Mouse (Mus musculus) gastrocnemius, adult 2 months (tissue): ENCODE data around the gene Cask. TPM values are rescaled to one million over a fixed set of nuclear protein-coding genes. Genes with fewer than 3 reads are reported as not detected.

ENCODE experiments used
- DNase-seq: peaks from one replicate; pipeline ENCODE4 v3.0.0; 2022
- H3K27ac ChIP-seq: fragments of 200-600 bp; 2 replicates; pipeline ENCODE4 v1.8.1; 2022; ENCODE audit warnings: mild to moderate bottlenecking
- H3K4me3 ChIP-seq: fragments of 200-600 bp; 2 replicates; pipeline ENCODE4 v1.8.1; 2022; ENCODE audit warnings: mild to moderate bottlenecking, moderate library complexity
- CTCF ChIP-seq: fragments of 200-600 bp; IDR thresholded peaks from 2 replicates; pipeline ENCODE4 v1.8.1; 2022; ENCODE audit warnings: antibody characterized with exemption, mild to moderate bottlenecking, moderate library complexity
- intact Hi-C: fragments of 180-260 bp; cut with DNase I; formaldehyde crosslinking; loops from one replicate; pipeline ENCODE4 v1.15.1; 2025
- total RNA-seq, 2 experiments: library from RNA; stranded (reverse); gene quantifications; 2 replicates each; pipeline ENCODE4 v1.2.3; 2021

Cask gene
- total RNA-seq, 2 experiments from 2014 or later: 11.0 to 14.7 TPM

- DNase-seq: no peak
- no peak overlapping the region for H3K4me3 ChIP-seq
- intact Hi-C loops: no loop called here
- no peak overlapping the region for H3K27ac ChIP-seq
- no peak for TF ChIP-seq CTCF
These were observed 243.4 kb downstream of the Cask start for GRCm38 (mm10) chrX:13607752-13608151.

DNA sequence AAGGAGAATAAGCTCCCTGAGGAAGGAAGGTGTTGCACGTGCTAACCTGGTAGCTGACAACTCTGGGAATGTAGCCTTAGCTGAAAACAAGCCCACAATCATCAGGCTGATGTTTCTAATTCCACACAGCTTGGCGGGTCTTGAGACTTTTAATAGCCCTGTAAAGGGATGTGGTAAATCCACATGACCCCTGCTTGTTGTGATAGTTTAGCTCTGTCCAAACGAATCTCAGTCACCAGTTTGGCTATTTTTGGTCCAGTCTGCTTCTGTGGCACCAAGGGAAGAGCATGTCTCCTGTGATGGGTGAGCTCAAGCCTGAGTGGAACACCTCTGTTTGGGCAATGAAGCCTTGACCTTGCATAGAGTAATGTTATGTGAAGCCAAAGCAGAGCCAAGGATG lies 244.4 kb downstream of the Cask start:
- Histone ChIP-seq H3K27ac (no peak overlapping the region), H3K4me3 (no peak overlapping the region)
- TF ChIP-seq CTCF: no peak
- intact Hi-C loops: no loop called here
- no peak for DNase-seq

DNA sequence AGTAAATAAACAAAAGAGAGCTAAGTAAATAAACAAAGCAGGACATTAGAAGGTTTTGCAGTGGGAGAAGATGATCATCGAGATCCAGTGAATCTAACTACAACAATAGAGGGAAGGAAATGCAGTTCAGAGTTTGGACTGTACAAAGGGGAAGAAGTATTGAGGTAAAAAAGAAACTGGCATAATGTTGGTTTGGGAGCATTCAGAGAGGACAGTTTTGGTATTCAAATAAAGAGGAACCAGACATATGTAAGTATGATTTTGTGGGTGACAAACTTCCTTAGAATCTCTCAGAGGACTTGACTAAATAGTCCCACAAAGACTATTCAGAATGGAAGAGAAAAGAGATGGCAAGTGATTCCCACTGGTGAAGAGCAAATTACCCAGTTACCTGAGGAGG lies 251.2 kb downstream of the Cask start:
- intact Hi-C loops: no loop called here
- H3K27ac ChIP-seq: peak overlapping the region; percentile 48; the same call in 1 of the 2 replicates
- TF ChIP-seq CTCF: no peak
- DNase-seq: no peak
- H3K4me3 ChIP-seq: no peak overlapping the region

DNA sequence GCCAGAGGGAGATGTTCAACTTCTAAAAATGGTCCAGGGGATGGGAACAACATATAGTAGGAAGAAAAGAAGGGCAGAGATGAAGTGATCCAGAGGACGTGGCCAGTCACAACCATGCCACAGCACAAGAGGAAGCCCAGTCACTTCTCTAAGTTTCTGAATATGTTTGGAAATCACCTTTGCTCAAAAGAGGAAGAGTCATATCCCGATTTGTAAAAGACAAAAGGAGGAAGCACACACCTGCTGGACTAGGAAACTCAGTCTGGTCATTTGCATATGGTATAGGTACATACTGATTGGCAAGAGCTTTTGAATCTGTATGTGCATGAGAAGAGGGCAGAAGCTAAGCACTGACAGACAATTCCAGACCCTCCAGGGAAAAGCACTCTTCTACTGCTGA lies 251.8 kb downstream of the Cask start:
- intact Hi-C loops: no loop called here
- H3K4me3 ChIP-seq: no peak overlapping the region
- no peak for TF ChIP-seq CTCF
- no peak for DNase-seq
- H3K27ac ChIP-seq: peak overlapping the region; percentile 48; the same call in 1 of the 2 replicates

GRCm38 (mm10) chrX:13577647-13578046 lies 273.5 kb downstream of the Cask start:
- DNase-seq: no peak
- intact Hi-C loops: loop anchor here (10.0 kb wide), 1 partner anchor 77 kb away; no protein-coding TSS in a partner anchor
- Histone ChIP-seq H3K27ac (no peak overlapping the region), H3K4me3 (no peak overlapping the region)
- TF ChIP-seq CTCF: no peak

DNA sequence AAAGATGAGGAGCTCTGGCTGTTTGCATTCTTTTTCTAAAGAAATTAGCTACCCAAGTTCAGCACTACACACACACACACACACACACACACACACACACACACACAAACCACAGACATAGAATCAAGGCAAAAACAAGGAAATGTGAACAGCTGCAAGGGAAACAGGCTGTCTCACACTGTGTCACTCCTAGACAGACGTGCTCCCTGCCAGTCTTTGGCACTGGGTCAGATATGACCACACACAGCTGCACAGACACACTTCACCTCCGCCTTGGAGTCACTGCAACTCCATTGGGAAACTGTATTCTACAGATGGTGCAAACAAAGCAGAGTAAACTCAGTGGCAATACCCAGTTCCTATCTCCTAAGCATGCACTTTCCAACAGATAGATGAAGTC lies 274.6 kb downstream of the Cask start:
- DNase-seq: peak; percentile 47
- intact Hi-C loops: loop anchor here (10.0 kb wide), 1 partner anchor 78 kb away; no protein-coding TSS in a partner anchor
- TF ChIP-seq CTCF: no peak
- no peak overlapping the region for H3K4me3 ChIP-seq
- peak overlapping the region; percentile 24; the same call in 1 of the 2 replicates for H3K27ac ChIP-seq

GRCm38 (mm10) chrX:13574872-13575271 lies 276.3 kb downstream of the Cask start:
- intact Hi-C loops: loop anchor here (10.0 kb wide), 1 partner anchor 80 kb away; no protein-coding TSS in a partner anchor
- TF ChIP-seq CTCF: no peak
- DNase-seq: peak; percentile 34
- Histone ChIP-seq H3K4me3 (no peak overlapping the region), H3K27ac (peak overlapping the region; percentile 72)

DNA sequence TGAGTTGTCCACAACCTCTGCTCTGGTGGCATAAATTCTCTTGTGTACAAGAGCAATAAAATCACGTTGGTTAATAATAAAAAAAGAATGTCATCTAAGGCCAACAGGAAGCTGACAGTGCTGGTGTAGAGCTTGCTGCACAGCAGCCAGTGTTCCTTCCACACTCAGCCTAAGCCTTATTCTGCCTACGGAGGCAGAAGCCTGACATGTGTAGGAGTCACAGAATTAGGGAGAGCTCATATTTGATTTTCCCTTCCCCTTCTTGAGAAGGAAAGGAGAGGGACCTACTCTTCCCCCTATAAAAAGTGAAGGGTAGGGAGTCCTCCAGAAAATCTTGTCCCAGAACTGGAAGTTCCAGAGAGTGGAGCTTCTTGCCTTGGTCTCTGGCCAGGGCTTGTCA lies 276.9 kb downstream of the Cask start:
- H3K27ac ChIP-seq: peak overlapping the region; percentile 72
- intact Hi-C loops: loop anchor here (10.0 kb wide), 1 partner anchor 81 kb away; no protein-coding TSS in a partner anchor

DNA sequence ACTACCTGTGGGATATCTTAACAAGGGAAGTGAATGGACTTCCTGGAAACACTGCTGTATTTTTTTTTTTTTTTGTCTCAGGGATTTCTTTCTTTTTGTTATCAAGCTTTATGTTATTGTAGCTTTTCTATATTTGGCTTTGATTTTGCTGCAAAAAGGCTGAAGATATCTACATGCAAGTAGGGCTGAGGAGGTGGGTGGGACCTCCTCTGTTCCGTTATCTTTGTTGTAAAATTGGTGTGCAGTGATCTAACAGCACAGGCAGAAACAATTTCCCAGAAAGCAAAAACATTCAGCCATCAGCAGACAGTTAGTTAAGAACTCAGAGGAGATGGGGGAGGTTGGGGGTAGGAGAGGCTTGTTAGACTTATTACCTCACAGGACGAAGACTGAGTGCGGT lies 296.7 kb downstream of the Cask start:
- intact Hi-C loops: no loop called here
- DNase-seq: no peak
- TF ChIP-seq CTCF: no peak
- Histone ChIP-seq H3K27ac (no peak overlapping the region), H3K4me3 (no peak overlapping the region)

More for the DNA sequence above, 276.9 kb downstream of the Cask start:
- no peak overlapping the region for H3K4me3 ChIP-seq
- no peak for TF ChIP-seq CTCF
- peak; percentile 18 for DNase-seq

GRCm38 (mm10) chrX:13552288-13552687 lies 298.9 kb downstream of the Cask start:
- TF ChIP-seq CTCF: no peak
- intact Hi-C loops: no loop called here

DNA sequence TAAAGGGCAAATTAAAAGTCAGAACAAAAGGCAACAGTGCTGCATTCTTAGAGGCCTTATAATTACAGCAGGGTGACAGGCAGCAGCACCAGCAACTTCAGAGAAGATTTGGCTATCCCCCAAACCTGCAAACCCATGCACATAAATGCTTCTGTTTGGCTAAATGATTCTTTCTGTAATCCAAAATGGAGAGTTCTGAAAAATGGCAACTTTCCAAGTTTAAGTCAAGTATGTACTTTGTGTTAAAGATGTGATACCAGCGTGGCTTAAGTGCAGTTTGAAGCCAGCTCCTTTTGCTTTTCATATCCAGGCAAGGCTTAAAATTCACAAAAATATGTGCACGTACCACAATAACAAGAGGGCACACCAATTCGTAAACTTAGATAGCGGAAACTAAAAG lies 299.6 kb downstream of the Cask start:
- Histone ChIP-seq H3K4me3 (no peak overlapping the region), H3K27ac (no peak overlapping the region)
- no peak for TF ChIP-seq CTCF
- DNase-seq: no peak
- intact Hi-C loops: no loop called here

More at GRCm38 (mm10) chrX:13552288-13552687, 298.9 kb downstream of the Cask start:
- DNase-seq: no peak
- Histone ChIP-seq H3K4me3 (no peak overlapping the region), H3K27ac (no peak overlapping the region)

DNA sequence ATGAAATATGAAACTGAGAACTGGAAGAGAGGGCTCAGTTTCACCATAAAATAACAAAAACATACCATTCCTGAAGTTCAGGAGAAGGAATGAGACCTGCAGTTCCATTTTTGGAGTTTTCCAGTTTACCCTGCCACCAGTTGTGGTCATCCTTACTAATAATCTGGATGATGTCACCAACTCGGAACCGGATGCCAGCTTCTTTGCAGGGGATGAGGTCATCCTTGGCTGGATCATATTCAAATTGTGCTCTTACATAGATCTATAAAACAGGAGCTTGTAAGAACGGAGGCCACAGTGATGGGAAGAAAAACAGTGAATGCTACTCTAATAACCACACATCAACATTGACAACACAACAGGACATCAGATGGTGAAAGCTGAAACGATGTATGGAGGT lies 302.1 kb downstream of the Cask start:
- Histone ChIP-seq H3K27ac (no peak overlapping the region), H3K4me3 (no peak overlapping the region)
- TF ChIP-seq CTCF: no peak
- DNase-seq: no peak
- intact Hi-C loops: no loop called here

DNA sequence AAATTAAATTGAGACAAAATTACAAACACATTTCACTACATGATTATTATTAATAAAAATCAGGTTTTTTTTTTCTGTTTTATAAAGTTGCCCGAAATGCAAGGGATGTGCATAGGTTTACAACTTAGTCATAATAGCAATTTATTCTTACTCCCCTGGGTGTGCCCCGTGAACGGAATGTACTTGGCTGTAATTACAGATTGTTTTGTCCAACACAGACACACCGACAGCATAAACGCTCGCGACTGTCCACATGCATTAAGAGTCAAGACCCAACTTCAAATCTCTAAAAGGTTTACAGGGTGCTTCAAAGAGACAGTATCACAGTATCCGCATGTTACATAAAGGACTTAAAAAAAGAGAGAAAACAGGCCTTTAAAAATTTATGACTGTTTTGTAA lies 329.9 kb downstream of the Cask start:
- intact Hi-C loops: no loop called here
- DNase-seq: no peak

GRCm38 (mm10) chrX:13520566-13520965 lies 330.6 kb downstream of the Cask start:
- TF ChIP-seq CTCF: no peak
- intact Hi-C loops: no loop called here
- Histone ChIP-seq H3K4me3 (no peak overlapping the region), H3K27ac (peak overlapping the region; percentile 62)
- no peak for DNase-seq

More for the DNA sequence above, 329.9 kb downstream of the Cask start:
- H3K27ac ChIP-seq: peak overlapping the region; percentile 43; the same call in 1 of the 2 replicates
- no peak overlapping the region for H3K4me3 ChIP-seq
- TF ChIP-seq CTCF: no peak
